Mouse (Mus musculus) skeletal muscle tissue, adult 2 months (tissue): Measurements from ENCODE around the gene Shisa7.
"Not testable (repeated sequence)": the region's sequence is repeated elsewhere in the genome, so short reads cannot be mapped to it uniquely, and the experiment has no call there.

Experiments used
- DNase-seq: peaks from one replicate; pipeline ENCODE4 v3.0.0-alpha.2; 2012; ENCODE audit warnings: low read depth, low spot score

Gene Shisa7

GRCm38 (mm10) chr7:4794631-4795168 is 49.8 kb downstream of the Shisa7 start:
- no peak for DNase-seq

GRCm38 (mm10) chr7:4793674-4794073 is 50.8 kb downstream of the Shisa7 start:
- DNase-seq: no peak

- DNase-seq: not testable (repeated sequence)
Observed at GRCm38 (mm10) chr7:4793248-4793647, 51.2 kb downstream of the Shisa7 start.

- DNase-seq: peak; percentile 98
Observed at GRCm38 (mm10) chr7:4792278-4793212, 52.0 kb downstream of the Shisa7 start, which contains the start of gene Rpl28. Gene Rpl28, plus strand, starts transcription at chr7:4792874.

GRCm38 (mm10) chr7:4789436-4789935 is 55.0 kb downstream of the Shisa7 start, which contains the start of gene Tmem238:
Gene Tmem238, minus strand, starts transcription at chr7:4789656.
- DNase-seq: peak; percentile 41

GRCm38 (mm10) chr7:4788499-4789435 is 55.7 kb downstream of the Shisa7 start:
- peak; percentile 27 for DNase-seq

- no peak for DNase-seq
Observed at GRCm38 (mm10) chr7:4783667-4784268, 60.7 kb downstream of the Shisa7 start.

- no peak for DNase-seq
Observed at GRCm38 (mm10) chr7:4782759-4783158, 61.7 kb downstream of the Shisa7 start, which contains the start of the genes Il11 and Tmem190. Gene Il11, minus strand, starts transcription at chr7:4782859. Gene Tmem190, plus strand, starts transcription at chr7:4782937.

- DNase-seq: no peak
Observed at GRCm38 (mm10) chr7:4782130-4782529, 62.4 kb downstream of the Shisa7 start.

- no peak for DNase-seq
Observed at GRCm38 (mm10) chr7:4779921-4780320, 64.6 kb downstream of the Shisa7 start.

GRCm38 (mm10) chr7:4777851-4778637 is 66.5 kb downstream of the Shisa7 start:
- DNase-seq: no peak

- DNase-seq: peak; percentile 38
Observed at GRCm38 (mm10) chr7:4776861-4777830, 67.3 kb downstream of the Shisa7 start.

GRCm38 (mm10) chr7:4776131-4776530 is 68.4 kb downstream of the Shisa7 start:
- DNase-seq: no peak
